11 mouse cellular contexts compared by ENCODE assay signal in the genomic region with DNA sequence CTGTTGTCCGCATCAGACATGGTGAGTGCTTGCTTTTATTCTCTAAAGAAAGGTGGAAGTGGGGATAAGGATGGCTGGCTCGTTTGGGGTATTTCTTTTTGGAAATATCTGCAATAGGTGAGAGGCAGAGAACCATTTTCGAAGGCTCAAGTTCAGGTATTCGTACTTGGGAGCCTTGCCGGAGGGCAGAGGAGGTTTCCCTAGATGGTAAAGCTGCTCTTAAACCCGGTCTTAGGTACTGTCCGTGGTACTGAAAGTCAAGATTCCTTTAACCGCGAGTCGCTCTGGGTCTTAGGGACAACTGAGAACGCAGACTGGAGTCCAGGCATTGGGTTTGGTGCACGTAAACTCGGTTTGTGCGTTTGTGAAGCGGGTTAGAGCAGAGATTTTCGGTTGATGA. TPM values are rescaled to one million over a fixed set of nuclear protein-coding genes. Genes with fewer than 3 reads are reported as not detected.
DNase-seq lines count a peak whose midpoint lies in the region; ATAC-seq and TF ChIP-seq lines count a peak whose summit lies in the region.
"Had no signal": no experiment of that assay in that cellular context is flagged by ENCODE, and none has a peak within 500 bp of the region (broad histone marks: within the 10 kb centered on the region; RNA-seq: fewer than 3 reads in every experiment).

No protein-coding gene starts in this region.

- H3K4me2 ChIP-seq in hindbrain, embryonic 11.5 days (replicated peaks; ENCODE audit: low read depth, low read length): no peak overlapping the region

- no peak for TF ChIP-seq CTCF in left cerebral cortex, adult 2 months (IDR thresholded peaks at IDR 0.05)

- H3K27me3 ChIP-seq in hindbrain, embryonic 11.5 days (ENCODE audit: control insufficient read depth, insufficient read depth, low read length): peaks cover 96% of the 10 kb centered on the region

- H3K9me3 ChIP-seq in hindbrain, embryonic 11.5 days (ENCODE audit: control insufficient read depth, low read length): no peaks in the 10 kb centered on the region

- under 1% methylated on average over 16 of the region's 16 CpGs for WGBS in hindbrain, embryonic 11.5 days

- DNase-seq in layer of hippocampus, postnatal 10 days (ENCODE audit: low spot score in 2 of 2): peak; percentile 21 to 44
- no peak for DNase-seq in layer of hippocampus, adult 18-20 months (ENCODE audit: low spot score in 2 of 2)
- peak; percentile 14 for DNase-seq in adipocyte (ENCODE audit: low spot score)
- DNase-seq in hindbrain, embryonic 11.5 days (ENCODE audit: low spot score): peak; percentile 83
- peak; percentile 91 for DNase-seq in mesoderm, embryonic 11.5 days (ENCODE audit: low read depth, low spot score)
- DNase-seq in urinary bladder, adult 2 months (ENCODE audit: low spot score): no peak
- DNase-seq in gastrocnemius, adult 18-20 months (ENCODE audit: low spot score): no peak
- no peak for DNase-seq in left cerebral cortex, adult 2 months (ENCODE audit: extremely low spot score in 1 of 2, low spot score in 2 of 2)
- DNase-seq: heart, adult 11 months had no signal

- H3K36me3 ChIP-seq in hindbrain, embryonic 11.5 days (ENCODE audit: control insufficient read depth, insufficient read depth, low read length): no peaks in the 10 kb centered on the region

- peak overlapping the region; percentile 35 for H3K4me3 ChIP-seq in hindbrain, embryonic 11.5 days (ENCODE audit: low read depth, low read length)
- no peak overlapping the region for H3K4me3 ChIP-seq in left cerebral cortex, adult 2 months

- H3K4me1 ChIP-seq in hindbrain, embryonic 11.5 days (replicated peaks; ENCODE audit: control insufficient read depth, insufficient read depth, low read length): no peaks in the 10 kb centered on the region; the same call in 1 of the 2 replicates

- intact Hi-C loops in left cerebral cortex, adult 2 months (cut with DNase I): loop anchor here (2.0 kb wide), 1 partner anchor 276 kb away; no protein-coding TSS in a partner anchor

- no peak for ATAC-seq in hindbrain, embryonic 11.5 days (ENCODE audit: low FRiP score)

- H3K27ac ChIP-seq in hindbrain, embryonic 11.5 days (ENCODE audit: low read depth, low read length): peak overlapping the region; percentile 60; the same call in 1 of the 2 replicates
- H3K27ac ChIP-seq in left cerebral cortex, adult 2 months: no peak overlapping the region

- peak overlapping the region; percentile 45; the same call in 1 of the 2 replicates for H3K9ac ChIP-seq in hindbrain, embryonic 11.5 days (ENCODE audit: low read depth, low read length)

RNA-seq across cellular contexts. Expression of a gene that starts 0.4 kb away (rescaled TPM):
- under 1 TPM; 0.11 to 0.16 TPM for total RNA-seq in layer of hippocampus, postnatal 10 days (2021)
- under 1 TPM; 0.05 to 0.07 TPM for total RNA-seq in layer of hippocampus, adult 18-20 months (2021)
- 5.2 and 5.4 TPM in 2 replicates for polyA plus RNA-seq in hindbrain, embryonic 11.5 days (2014; fragmentation: Nextera tagmentation; extraction: Ambion mirVana)
- polyA plus RNA-seq in urinary bladder, adult 2 months (2012; rRNA removed): not detected in 2 replicates
- not detected for total RNA-seq in gastrocnemius, adult 18-20 months (2021)
- under 1 TPM; 0.07 TPM for total RNA-seq in left cerebral cortex, adult 2 months (2021)
- polyA plus RNA-seq: liver, embryonic 16.5 days; stomach, embryonic 16.5 days had no signal

Comparison
In these comparisons a context has a peak if more than half of its experiments do, and no peak if none do; other contexts are left out.
1. DNase-seq: peak in layer of hippocampus, postnatal 10 days (2 of 2), adipocyte (single experiment), hindbrain, embryonic 11.5 days (single experiment) and mesoderm, embryonic 11.5 days (single experiment); none in layer of hippocampus, adult 18-20 months (0 of 2), urinary bladder, adult 2 months (single experiment), gastrocnemius, adult 18-20 months (single experiment) and left cerebral cortex, adult 2 months (0 of 2).